Mouse (Mus musculus): Measurements from ENCODE around the gene Chst4. TPM values are rescaled to one million over a fixed set of nuclear protein-coding genes. Genes with fewer than 3 reads are reported as not detected.
A peak's percentile ranks its signal among the peaks of the same experiment; 100 is the strongest.
"Not testable (repeated sequence)": the region's sequence is repeated elsewhere in the genome, so short reads cannot be mapped to it uniquely, and the experiment has no call there.

Chst4 gene
- polyA plus RNA-seq, 1 experiment, result not detected

GRCm38 (mm10) chr8:110058207-110058606 is 18.7 kb upstream of the Chst4 start:
- no peak for TF ChIP-seq FLI1 (IDR thresholded peaks at IDR 0.05; ENCODE audit: low read length)
- no peak for TF ChIP-seq GATA1 (IDR thresholded peaks at IDR 0.05; ENCODE audit: borderline replicate concordance, low read length)

DNA sequence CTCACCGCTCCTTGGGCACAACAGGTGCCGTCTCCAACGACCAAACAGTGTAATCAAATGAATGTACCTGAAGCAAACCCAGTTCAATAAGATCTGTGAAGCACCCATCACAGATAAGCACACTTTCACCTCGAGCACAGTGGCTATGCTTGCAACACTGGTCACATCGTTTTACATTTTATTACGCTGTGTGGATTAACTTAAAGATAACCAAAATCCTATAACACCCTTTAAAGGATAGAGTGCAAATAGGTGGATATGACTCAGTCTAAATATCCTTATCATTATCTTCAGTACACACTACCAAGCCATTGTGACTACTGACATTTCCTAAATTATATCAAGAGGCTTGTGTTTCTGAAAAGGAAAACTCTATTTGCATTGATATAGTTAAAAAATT is 11.7 kb upstream of the Chst4 start:
- TF ChIP-seq FLI1 (IDR thresholded peaks at IDR 0.05; ENCODE audit: low read length), result no peak
- no peak for TF ChIP-seq GATA1 (IDR thresholded peaks at IDR 0.05; ENCODE audit: borderline replicate concordance, low read length)
- no peaks in the 10 kb centered on the region for H3K27me3 ChIP-seq (replicated peaks)
- H3K9me3 ChIP-seq, result no peaks in the 10 kb centered on the region
- H3K4me1 ChIP-seq, result no peaks in the 10 kb centered on the region
- no peak overlapping the region for H3K4me3 ChIP-seq (replicated peaks)
- H3K36me3 ChIP-seq (replicated peaks; ENCODE audit: low read length), result no peaks in the 10 kb centered on the region

More at GRCm38 (mm10) chr8:110058207-110058606, 18.7 kb upstream of the Chst4 start:
- Histone ChIP-seq H3K4me1 (no peaks in the 10 kb centered on the region), H3K36me3 (replicated peaks; ENCODE audit: low read length) (no peaks in the 10 kb centered on the region), H3K4me3 (replicated peaks) (no peak overlapping the region), H3K9me3 (peaks cover 3% of the 10 kb centered on the region; the same call in 1 of the 2 replicates), H3K27me3 (replicated peaks) (no peaks in the 10 kb centered on the region)

- Histone ChIP-seq H3K4me1 (no peaks in the 10 kb centered on the region), H3K36me3 (replicated peaks; ENCODE audit: low read length) (no peaks in the 10 kb centered on the region), H3K4me3 (replicated peaks) (no peak overlapping the region), H3K27me3 (replicated peaks) (no peaks in the 10 kb centered on the region), H3K9me3 (peaks cover 7% of the 10 kb centered on the region; the same call in 1 of the 2 replicates)
- no peak for TF ChIP-seq FLI1 (IDR thresholded peaks at IDR 0.05; ENCODE audit: low read length)
These were observed 969 bp upstream of the Chst4 start for GRCm38 (mm10) chr8:110040509-110040908.

DNA sequence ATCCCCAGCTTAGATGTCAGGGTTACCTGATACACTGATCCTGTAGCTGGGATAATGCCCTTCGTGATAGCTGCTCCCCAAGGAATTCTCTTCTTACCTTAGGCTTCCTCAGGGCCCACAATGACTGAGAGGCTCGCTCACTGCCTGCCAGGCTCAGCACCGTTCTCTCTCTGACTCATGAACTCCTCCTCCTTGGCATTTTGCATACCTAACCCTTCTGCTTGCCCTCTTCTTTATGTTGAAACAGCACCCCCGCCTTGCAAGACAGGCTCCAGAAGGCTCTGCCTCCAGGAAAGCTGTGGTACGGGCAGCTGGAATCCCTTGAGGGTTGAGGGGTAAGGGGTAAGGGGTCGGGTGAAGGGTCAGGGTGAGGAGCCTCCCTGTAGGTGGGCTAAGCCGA is 324 bp downstream of the Chst4 start:
- Histone ChIP-seq H3K27me3 (replicated peaks) (no peaks in the 10 kb centered on the region), H3K36me3 (replicated peaks; ENCODE audit: low read length) (no peaks in the 10 kb centered on the region), H3K4me3 (replicated peaks) (no peak overlapping the region), H3K4me1 (no peaks in the 10 kb centered on the region), H3K9me3 (peaks cover 7% of the 10 kb centered on the region; the same call in 1 of the 2 replicates)
- TF ChIP-seq GATA1 (IDR thresholded peaks at IDR 0.05; ENCODE audit: borderline replicate concordance, low read length) (no peak), FLI1 (IDR thresholded peaks at IDR 0.05; ENCODE audit: low read length) (no peak)

- Histone ChIP-seq H3K9me3 (no peaks in the 10 kb centered on the region), H3K27me3 (replicated peaks) (no peaks in the 10 kb centered on the region), H3K36me3 (replicated peaks; ENCODE audit: low read length) (no peaks in the 10 kb centered on the region), H3K4me1 (no peaks in the 10 kb centered on the region), H3K4me3 (replicated peaks) (no peak overlapping the region)
- TF ChIP-seq GATA1 (IDR thresholded peaks at IDR 0.05; ENCODE audit: borderline replicate concordance, low read length), result no peak
- TF ChIP-seq FLI1 (IDR thresholded peaks at IDR 0.05; ENCODE audit: low read length), result no peak
These were observed 3.4 kb downstream of the Chst4 start for GRCm38 (mm10) chr8:110036156-110036555.

GRCm38 (mm10) chr8:110034331-110034730 is 5.2 kb downstream of the Chst4 start:
- H3K9me3 ChIP-seq, result peaks cover 15% of the 10 kb centered on the region
- H3K4me3 ChIP-seq (replicated peaks), result no peak overlapping the region
- H3K4me1 ChIP-seq, result no peaks in the 10 kb centered on the region
- no peaks in the 10 kb centered on the region for H3K27me3 ChIP-seq (replicated peaks)
- TF ChIP-seq GATA1 (IDR thresholded peaks at IDR 0.05; ENCODE audit: borderline replicate concordance, low read length), result no peak
- no peak for TF ChIP-seq FLI1 (IDR thresholded peaks at IDR 0.05; ENCODE audit: low read length)
- no peaks in the 10 kb centered on the region for H3K36me3 ChIP-seq (replicated peaks; ENCODE audit: low read length)

DNA sequence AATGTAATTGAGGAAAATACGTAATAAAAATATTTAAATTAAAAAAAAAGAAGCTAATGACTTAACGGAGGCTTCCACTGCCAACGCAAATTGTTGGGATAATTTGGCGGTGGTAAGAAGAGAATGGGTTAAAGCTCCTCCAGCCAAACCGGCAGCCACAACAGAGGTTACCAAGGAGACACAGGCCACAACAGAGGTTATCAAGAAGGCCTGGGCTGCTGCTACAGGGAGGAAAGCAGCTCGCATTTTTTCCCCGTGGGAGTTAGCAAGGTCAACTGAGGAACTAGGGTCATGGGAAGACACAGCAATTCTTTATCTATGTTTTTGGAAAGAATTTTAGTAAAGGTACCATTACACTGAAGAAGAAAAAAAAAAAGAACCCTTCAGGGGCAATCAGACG is 5.8 kb downstream of the Chst4 start:
- not testable (repeated sequence) for H3K36me3 ChIP-seq (replicated peaks; ENCODE audit: low read length); H3K4me1 ChIP-seq; H3K27me3 ChIP-seq (replicated peaks); H3K4me3 ChIP-seq (replicated peaks)
- peaks cover 21% of the 10 kb centered on the region for H3K9me3 ChIP-seq

GRCm38 (mm10) chr8:110022768-110023344 is 16.7 kb downstream of the Chst4 start:
- TF ChIP-seq FLI1 (IDR thresholded peaks at IDR 0.05; ENCODE audit: low read length) (no peak), GATA1 (IDR thresholded peaks at IDR 0.05; ENCODE audit: borderline replicate concordance, low read length) (no peak)
- Histone ChIP-seq H3K4me3 (replicated peaks) (no peak overlapping the region), H3K4me1 (no peaks in the 10 kb centered on the region), H3K36me3 (replicated peaks; ENCODE audit: low read length) (no peaks in the 10 kb centered on the region), H3K27me3 (replicated peaks) (peaks cover 9% of the 10 kb centered on the region), H3K9me3 (peaks cover under 1% of the 10 kb centered on the region)

- H3K27me3 ChIP-seq (replicated peaks), result peaks cover 9% of the 10 kb centered on the region
- H3K4me3 ChIP-seq (replicated peaks), result no peak overlapping the region
- H3K9me3 ChIP-seq, result no peaks in the 10 kb centered on the region
- TF ChIP-seq GATA1 (IDR thresholded peaks at IDR 0.05; ENCODE audit: borderline replicate concordance, low read length) (no peak), FLI1 (IDR thresholded peaks at IDR 0.05; ENCODE audit: low read length) (no peak)
- no peaks in the 10 kb centered on the region for H3K36me3 ChIP-seq (replicated peaks; ENCODE audit: low read length)
- H3K4me1 ChIP-seq, result no peaks in the 10 kb centered on the region
These were observed 17.5 kb downstream of the Chst4 start for GRCm38 (mm10) chr8:110022081-110022480.

DNA sequence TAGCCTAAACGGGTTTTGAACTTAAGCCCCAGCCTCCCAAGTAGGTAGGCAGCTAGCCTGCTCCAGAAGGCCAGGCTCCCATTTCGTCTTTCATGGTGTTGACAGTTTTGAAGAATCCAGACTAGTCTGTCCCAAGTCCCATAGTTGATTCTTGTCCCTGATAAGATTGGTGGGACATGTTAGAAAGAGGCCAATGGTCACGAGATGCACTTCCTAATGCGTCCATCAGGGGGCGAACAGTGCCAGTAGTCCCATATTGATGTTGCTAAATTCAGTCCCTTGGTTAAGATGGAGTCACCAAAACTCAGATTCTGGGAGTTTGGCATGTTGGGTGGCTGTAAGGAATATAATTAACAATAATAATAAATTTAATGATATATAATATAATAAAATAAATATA is 28.7 kb downstream of the Chst4 start:
- TF ChIP-seq FLI1 (IDR thresholded peaks at IDR 0.05; ENCODE audit: low read length), result no peak
- no peak for TF ChIP-seq GATA1 (IDR thresholded peaks at IDR 0.05; ENCODE audit: borderline replicate concordance, low read length)
- peaks cover 4% of the 10 kb centered on the region; the same call in 1 of the 2 replicates for H3K4me1 ChIP-seq
- no peak overlapping the region for H3K4me3 ChIP-seq (replicated peaks)
- no peaks in the 10 kb centered on the region for H3K9me3 ChIP-seq
- peaks cover 7% of the 10 kb centered on the region for H3K27me3 ChIP-seq (replicated peaks)
- H3K36me3 ChIP-seq (replicated peaks; ENCODE audit: low read length), result no peaks in the 10 kb centered on the region

DNA sequence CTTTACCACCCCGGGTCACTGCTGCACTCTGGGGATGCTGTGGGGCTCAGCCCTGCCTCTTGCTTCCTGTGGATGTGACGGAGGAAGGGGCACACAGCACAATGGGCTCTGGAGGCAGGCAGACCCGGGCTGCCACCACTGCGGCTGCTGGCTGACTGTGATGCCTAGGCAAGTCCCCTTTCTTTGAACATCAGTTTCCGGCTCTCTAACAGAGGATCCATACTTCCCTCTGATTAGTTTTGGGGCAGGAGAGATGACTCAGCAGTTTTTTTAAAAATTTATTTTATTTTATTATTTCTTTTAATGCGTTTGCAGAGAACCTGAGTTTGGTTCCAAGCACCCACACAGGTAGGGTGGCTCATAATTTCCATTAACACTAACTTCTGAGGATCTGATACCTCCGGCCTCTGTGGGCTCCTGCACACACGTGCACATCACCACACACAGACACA is 30.5 kb downstream of the Chst4 start:
- Histone ChIP-seq H3K4me1 (peaks cover 4% of the 10 kb centered on the region; the same call in 1 of the 2 replicates), H3K9me3 (no peaks in the 10 kb centered on the region), H3K27me3 (replicated peaks) (peaks cover 7% of the 10 kb centered on the region), H3K36me3 (replicated peaks; ENCODE audit: low read length) (no peaks in the 10 kb centered on the region), H3K4me3 (replicated peaks) (peak overlapping the region; percentile 50)
- TF ChIP-seq GATA1 (IDR thresholded peaks at IDR 0.05; ENCODE audit: borderline replicate concordance, low read length) (no peak), FLI1 (IDR thresholded peaks at IDR 0.05; ENCODE audit: low read length) (no peak)

Data from megakaryocyte, embryonic 14.5 days (primary cell).